Mouse (Mus musculus) CH12.LX (cell line): ENCODE measurements around the gene Ostm1.

Experiments
- CTCF ChIP-seq, 2 experiments: IDR thresholded peaks in 1 of 2; conservative IDR thresholded peaks in 1 of 2; 2 replicates each; pipeline ENCODE4 v1.5.1; 2011 to 2012; ENCODE audit warnings: low read depth in 2 of 2, low read length in 2 of 2, improper control_type of control experiment in 1 of 2, inconsistent platforms in 1 of 2, mild to moderate bottlenecking in 1 of 2, moderate library complexity in 1 of 2
- EP300 ChIP-seq: IDR thresholded peaks from 2 replicates; pipeline ENCODE4 v1.6.1; 2011; ENCODE audit warnings: low read length, improper control_type of control experiment
- ETS1 ChIP-seq: conservative IDR thresholded peaks from 2 replicates; pipeline ENCODE4 v1.6.1; 2012; ENCODE audit warnings: low read depth, mild to moderate bottlenecking, inconsistent platforms, low read length, improper control_type of control experiment, moderate library complexity
- MXI1 ChIP-seq: IDR thresholded peaks from 2 replicates; pipeline ENCODE4 v1.6.1; 2011; ENCODE audit warnings: mild to moderate bottlenecking, low read depth, low read length, improper control_type of control experiment
- POLR2A ChIP-seq: IDR thresholded peaks from 2 replicates; pipeline ENCODE4 v1.6.1; 2011; ENCODE audit warnings: low read depth, mild to moderate bottlenecking, improper control_type of control experiment, low read length
- POLR2AphosphoS2 ChIP-seq: IDR thresholded peaks from 2 replicates; pipeline ENCODE4 v1.6.1; 2011; ENCODE audit warnings: low read depth, low read length, improper control_type of control experiment
- RAD21 ChIP-seq: IDR thresholded peaks from 2 replicates; pipeline ENCODE4 v1.6.1; 2011; ENCODE audit warnings: low read depth, mild to moderate bottlenecking, low read length, improper control_type of control experiment, moderate library complexity
- RCOR1 ChIP-seq: conservative IDR thresholded peaks from 2 replicates; pipeline ENCODE4 v1.6.1; 2012; ENCODE audit warnings: low read depth, mild to moderate bottlenecking, inconsistent platforms, low read length, improper control_type of control experiment
- SIN3A ChIP-seq: IDR thresholded peaks from 2 replicates; pipeline ENCODE4 v1.6.1; 2012; ENCODE audit warnings: low read length, improper control_type of control experiment, inconsistent platforms

- TF ChIP-seq CTCF (conservative IDR thresholded peaks at IDR 0.05 in 1 of 2, IDR thresholded peaks at IDR 0.05 in 1 of 2; ENCODE audit: low read depth in 2 of 2, low read length in 2 of 2) (no peak), MXI1 (no peak), RCOR1 (no peak), POLR2AphosphoS2 (no peak), EP300 (no peak), RAD21 (no peak), SIN3A (no peak), POLR2A (no peak), ETS1 (no peak)
These were observed 47.2 kb downstream of the Ostm1 start for GRCm38 (mm10) chr10:42630596-42631355.
